Mouse (Mus musculus) stomach, postnatal 0 days (tissue): ENCODE measurements around the gene Ifitm1. TPM values are rescaled to one million over a fixed set of nuclear protein-coding genes. Genes with fewer than 3 reads are reported as not detected.

Experiments
- ATAC-seq: fragments of 200-750 bp; cut with Nextera tagmentation; 2 replicates; pipeline ENCODE4 v1.8.0; 2017; ENCODE audit not compliant: low FRiP score, low TSS enrichment
- DNase-seq: peaks from one replicate; pipeline ENCODE4 v3.0.0-alpha.2; 2016; ENCODE audit warnings: low spot score
- H3K27ac ChIP-seq: fragments of 300-500 bp; sonication (generic); replicated peaks from 2 replicates; pipeline ENCODE4 v1.5.1; 2014; ENCODE audit warnings: mild to moderate bottlenecking, control low read depth
- H3K27me3 ChIP-seq: fragments of 300-500 bp; sonication (generic); 2 replicates; pipeline ENCODE4 v1.6.1; 2014; ENCODE audit warnings: low read length; ENCODE audit not compliant: control insufficient read depth, insufficient read depth
- H3K36me3 ChIP-seq: fragments of 300-500 bp; sonication (generic); 2 replicates; pipeline ENCODE4 v1.6.1; 2014; ENCODE audit warnings: low read length, mixed read lengths; ENCODE audit not compliant: control insufficient read depth, insufficient read depth
- H3K4me1 ChIP-seq: fragments of 300-500 bp; sonication (generic); replicated peaks from 2 replicates; pipeline ENCODE4 v1.6.1; 2014; ENCODE audit warnings: antibody characterized with exemption; ENCODE audit not compliant: control insufficient read depth, insufficient read depth
- H3K4me2 ChIP-seq: fragments of 300-500 bp; sonication (generic); replicated peaks from 2 replicates; pipeline ENCODE4 v1.6.1; 2014; ENCODE audit warnings: low read depth, mild to moderate bottlenecking, control low read depth, moderate library complexity
- H3K4me3 ChIP-seq: fragments of 300-500 bp; sonication (generic); 2 replicates; pipeline ENCODE4 v1.5.1; 2014; ENCODE audit warnings: low read depth, low read length, control low read depth
- H3K9ac ChIP-seq: fragments of 300-500 bp; sonication (generic); 2 replicates; pipeline ENCODE4 v1.6.1; 2014; ENCODE audit warnings: mild to moderate bottlenecking, low read length, control low read depth, mixed read lengths
- H3K9me3 ChIP-seq: fragments of 300-500 bp; sonication (generic); 2 replicates; pipeline ENCODE4 v1.6.1; 2016; ENCODE audit warnings: low read length; ENCODE audit not compliant: control insufficient read depth
- CTCF ChIP-seq: IDR thresholded peaks from 2 replicates; pipeline ENCODE4 v1.5.1; 2016; ENCODE audit warnings: antibody characterized with exemption, low read depth, mild to moderate bottlenecking, moderate library complexity
- EP300 ChIP-seq: optimal IDR thresholded peaks from 2 replicates; pipeline ENCODE3; 2016; ENCODE audit warnings: antibody characterized with exemption
- WGBS: fragments of 180-500 bp; shearing (Covaris S2); extraction: QIAGEN DNeasy Blood & Tissue Kit; methylation state at CpG from one replicate; pipeline ENCODE4 v1.1.7; 2014; 5-methylcytosine and 5-hydroxymethylcytosine counted together
- polyA plus RNA-seq: library from polyadenylated mRNA; unstranded; fragments of >200 nt; fragmentation: Nextera tagmentation; extraction: Ambion mirVana; gene quantifications from 2 replicates; pipeline ENCODE4 v1.2.1, GENCODE M21; 2015

Gene Ifitm1
- polyA plus RNA-seq, 1 experiment from 2014 or later, result 173 TPM

GRCm38 (mm10) chr7:140941222-140942051, 25.6 kb upstream of the Ifitm1 start, which contains the start of gene Pgghg:
TSS of gene Pgghg (plus strand) at chr7:140941391.
- ATAC-seq, result peak; percentile 89
- peak; percentile 34 for TF ChIP-seq EP300
- TF ChIP-seq CTCF, result peak; percentile 94

GRCm38 (mm10) chr7:140942341-140942740, 24.7 kb upstream of the Ifitm1 start:
- ATAC-seq, result 0 out of 2 replicates have a peak, but pooled peaks have one; percentile 5
- peak overlapping the region; percentile 73 for H3K9ac ChIP-seq
- 31% methylated on average over 9 of the region's 9 CpGs for WGBS
- no peaks in the 10 kb centered on the region for H3K27me3 ChIP-seq
- H3K27ac ChIP-seq, result peak overlapping the region; percentile 96
- no peaks in the 10 kb centered on the region for H3K9me3 ChIP-seq
- peak overlapping the region; percentile 74 for H3K4me2 ChIP-seq
- TF ChIP-seq CTCF (no peak), EP300 (no peak)
- H3K36me3 ChIP-seq, result peaks cover 14% of the 10 kb centered on the region; the same call in 1 of the 2 replicates
- DNase-seq, result no peak
- H3K4me3 ChIP-seq, result peak overlapping the region; percentile 49
- peaks cover 5% of the 10 kb centered on the region for H3K4me1 ChIP-seq

More at GRCm38 (mm10) chr7:140941222-140942051, 25.6 kb upstream of the Ifitm1 start, which contains the start of gene Pgghg:
- Histone ChIP-seq H3K27ac (peak within 1 kb of the TSS; percentile 96), H3K36me3 (peaks cover 10% of the 10 kb centered on the region; the same call in 1 of the 2 replicates), H3K4me2 (peak within 1 kb of the TSS; percentile 74), H3K4me3 (peak within 1 kb of the TSS; percentile 49), H3K4me1 (peaks cover 5% of the 10 kb centered on the region), H3K27me3 (no peaks in the 10 kb centered on the region), H3K9me3 (no peaks in the 10 kb centered on the region), H3K9ac (peak within 1 kb of the TSS; percentile 73)
- DNase-seq, result peak; percentile 88
- under 1% methylated on average over 33 of the region's 33 CpGs for WGBS

GRCm38 (mm10) chr7:140942811-140943210, 24.2 kb upstream of the Ifitm1 start:
- DNase-seq (no peak), ATAC-seq (no peak)
- Histone ChIP-seq H3K27me3 (no peaks in the 10 kb centered on the region), H3K9me3 (no peaks in the 10 kb centered on the region), H3K4me1 (peaks cover 5% of the 10 kb centered on the region), H3K9ac (peak overlapping the region; percentile 23; the same call in 1 of the 2 replicates), H3K36me3 (peaks cover 16% of the 10 kb centered on the region; the same call in 1 of the 2 replicates), H3K4me3 (no peak overlapping the region), H3K4me2 (peak overlapping the region; percentile 74), H3K27ac (peak overlapping the region; percentile 96)
- WGBS, result 77% methylated on average over 10 of the region's 10 CpGs
- TF ChIP-seq CTCF (no peak), EP300 (no peak)

GRCm38 (mm10) chr7:140943356-140943755, 23.7 kb upstream of the Ifitm1 start:
- no peaks in the 10 kb centered on the region for H3K27me3 ChIP-seq
- ATAC-seq (no peak), DNase-seq (peak; percentile 48)
- TF ChIP-seq CTCF (no peak), EP300 (no peak)
- peaks cover 18% of the 10 kb centered on the region; the same call in 1 of the 2 replicates for H3K36me3 ChIP-seq
- peak overlapping the region; percentile 74; the same call in 1 of the 2 replicates for H3K4me2 ChIP-seq
- no peak overlapping the region for H3K4me3 ChIP-seq
- H3K4me1 ChIP-seq, result peaks cover 5% of the 10 kb centered on the region
- H3K27ac ChIP-seq, result peak overlapping the region; percentile 96
- H3K9ac ChIP-seq, result 0 out of 2 replicates have a peak overlapping the region, but pooled peaks have one; percentile 23
- no peaks in the 10 kb centered on the region for H3K9me3 ChIP-seq
- 62% methylated on average over 4 of the region's 4 CpGs for WGBS

- H3K36me3 ChIP-seq, result peaks cover 21% of the 10 kb centered on the region
- no peak overlapping the region for H3K4me3 ChIP-seq
- DNase-seq (no peak), ATAC-seq (no peak)
- no peak overlapping the region for H3K9ac ChIP-seq
- H3K9me3 ChIP-seq, result no peaks in the 10 kb centered on the region
- peaks cover 5% of the 10 kb centered on the region for H3K4me1 ChIP-seq
- no peak overlapping the region for H3K4me2 ChIP-seq
- H3K27me3 ChIP-seq, result no peaks in the 10 kb centered on the region
- no peak overlapping the region for H3K27ac ChIP-seq
- 83% methylated on average over 7 of the region's 7 CpGs for WGBS
- TF ChIP-seq CTCF (no peak), EP300 (no peak)
Observed at GRCm38 (mm10) chr7:140944236-140944635, 22.8 kb upstream of the Ifitm1 start.

GRCm38 (mm10) chr7:140945247-140945646, 21.8 kb upstream of the Ifitm1 start:
- WGBS, result 94% methylated on average over 5 of the region's 5 CpGs
- Histone ChIP-seq H3K4me3 (no peak overlapping the region), H3K4me2 (no peak overlapping the region), H3K4me1 (peaks cover 5% of the 10 kb centered on the region), H3K27me3 (no peaks in the 10 kb centered on the region), H3K9me3 (no peaks in the 10 kb centered on the region), H3K27ac (no peak overlapping the region), H3K9ac (no peak overlapping the region), H3K36me3 (peaks cover 28% of the 10 kb centered on the region)
- TF ChIP-seq EP300, result no peak
- TF ChIP-seq CTCF, result no peak
- ATAC-seq (no peak), DNase-seq (no peak)
